Mouse (Mus musculus) thymus, adult 2 months (tissue): Measurements from ENCODE around the gene Dcun1d1. TPM values are rescaled to one million over a fixed set of nuclear protein-coding genes. Genes with fewer than 3 reads are reported as not detected.

ENCODE experiments used
- DNase-seq: peaks from one replicate; pipeline ENCODE4 v3.0.0; 2021
- H3K27ac ChIP-seq: fragments of 200-500 bp; 2 replicates; pipeline ENCODE4 v1.5.1; 2012; ENCODE audit warnings: low read length, control low read depth; ENCODE audit not compliant: control insufficient read depth, insufficient read depth
- H3K27me3 ChIP-seq: fragments of 200-500 bp; 2 replicates; pipeline ENCODE4 v1.6.1; 2012; ENCODE audit warnings: mild to moderate bottlenecking, low read length, moderate library complexity, mixed read lengths; ENCODE audit not compliant: control insufficient read depth, insufficient read depth
- H3K36me3 ChIP-seq: fragments of 200-500 bp; 2 replicates; pipeline ENCODE4 v1.6.1; 2012; ENCODE audit warnings: mild to moderate bottlenecking, low read length, moderate library complexity; ENCODE audit not compliant: control insufficient read depth, insufficient read depth
- H3K4me1 ChIP-seq: fragments of 200-500 bp; replicated peaks from 2 replicates; pipeline ENCODE4 v1.6.1; 2012; ENCODE audit warnings: low read length; ENCODE audit not compliant: control insufficient read depth, insufficient read depth
- H3K4me3 ChIP-seq: fragments of 200-500 bp; 2 replicates; pipeline ENCODE4 v1.5.1; 2012; ENCODE audit warnings: mild to moderate bottlenecking, low read length, control low read depth, moderate library complexity; ENCODE audit not compliant: control insufficient read depth, insufficient read depth
- CTCF ChIP-seq: fragments of 200-500 bp; IDR thresholded peaks from 2 replicates; pipeline ENCODE4 v1.5.1; 2012; ENCODE audit warnings: mild to moderate bottlenecking, control low read depth, low read length, moderate library complexity, borderline replicate concordance; ENCODE audit not compliant: control insufficient read depth, poor library complexity, insufficient read depth; ENCODE audit errors: extremely low read depth
- POLR2A ChIP-seq: fragments of 200-500 bp; IDR thresholded peaks from 2 replicates; pipeline ENCODE4 v1.6.1; 2012; ENCODE audit warnings: mild to moderate bottlenecking, low read length, control low read depth, moderate library complexity; ENCODE audit not compliant: control insufficient read depth, poor library complexity, insufficient read depth; ENCODE audit errors: extremely low read depth
- WGBS: fragments of 180-500 bp; shearing (Covaris S2); methylation state at CpG from one replicate; pipeline ENCODE4 v1.1.7; 2018; 5-methylcytosine and 5-hydroxymethylcytosine counted together
- polyA plus RNA-seq: library from polyadenylated mRNA; depleted of rRNA; stranded (reverse); fragments of >200 nt; gene quantifications from 2 replicates; pipeline ENCODE4 v1.2.3, GENCODE M21; 2012

Dcun1d1 gene
- polyA plus RNA-seq, 1 experiment = 6.2 TPM

- Histone ChIP-seq H3K4me3 (no peak overlapping the region), H3K36me3 (no peaks in the 10 kb centered on the region)
- 27% methylated on average over 2 of the region's 2 CpGs for WGBS
Measured at GRCm38 (mm10) chr3:35966493-35966892, 29.2 kb upstream of the Dcun1d1 start.

DNA sequence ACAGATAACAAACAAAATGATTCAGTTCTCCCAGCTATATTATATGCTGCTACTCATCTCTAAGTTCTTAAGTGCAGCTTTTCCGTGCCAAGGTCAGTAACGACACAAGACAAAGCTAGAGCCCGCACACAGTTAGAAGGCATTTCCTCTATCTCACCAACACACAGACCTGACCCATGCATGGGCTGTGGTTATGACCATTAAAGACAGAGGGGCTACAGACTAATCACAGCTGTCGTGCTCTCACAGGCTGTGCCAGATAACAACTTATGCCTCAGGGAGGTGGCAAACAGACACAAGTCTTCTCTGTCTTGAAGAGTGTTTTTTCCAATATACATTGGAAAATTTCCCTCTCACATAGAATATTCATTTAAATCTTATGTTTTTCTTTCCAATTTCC is 27.7 kb upstream of the Dcun1d1 start:
- no peaks in the 10 kb centered on the region for H3K4me1 ChIP-seq
- no peak overlapping the region for H3K4me3 ChIP-seq
- TF ChIP-seq POLR2A = no peak
- no peak for TF ChIP-seq CTCF
- H3K36me3 ChIP-seq = no peaks in the 10 kb centered on the region
- no peak overlapping the region for H3K27ac ChIP-seq
- DNase-seq = no peak
- WGBS = 34% methylated on average over 4 of the region's 4 CpGs
- no peaks in the 10 kb centered on the region for H3K27me3 ChIP-seq

More at GRCm38 (mm10) chr3:35966493-35966892, 29.2 kb upstream of the Dcun1d1 start:
- no peak for TF ChIP-seq CTCF
- TF ChIP-seq POLR2A = no peak
- Histone ChIP-seq H3K4me1 (no peaks in the 10 kb centered on the region), H3K27me3 (no peaks in the 10 kb centered on the region), H3K27ac (no peak overlapping the region)
- no peak for DNase-seq

DNA sequence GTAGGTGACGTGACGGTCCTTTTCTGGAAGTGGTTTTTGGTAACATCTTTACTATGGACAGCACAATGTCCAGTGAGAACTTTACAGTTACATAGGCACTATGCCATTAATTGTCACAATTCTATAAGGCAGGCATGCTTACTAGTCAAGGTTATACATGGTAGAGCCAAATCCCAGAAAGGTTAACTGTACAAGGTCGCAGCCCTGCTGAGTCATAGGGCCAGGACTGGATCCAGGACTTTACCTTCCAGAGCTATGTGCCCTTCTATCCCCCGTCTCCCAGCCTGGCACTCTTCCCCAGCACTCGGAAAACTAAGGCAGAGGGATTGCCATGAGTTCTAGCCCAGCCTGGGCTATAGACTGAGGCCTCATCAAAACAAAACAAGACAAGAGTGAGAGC is 26.7 kb upstream of the Dcun1d1 start:
- Histone ChIP-seq H3K4me3 (no peak overlapping the region), H3K27ac (no peak overlapping the region), H3K36me3 (no peaks in the 10 kb centered on the region), H3K27me3 (no peaks in the 10 kb centered on the region), H3K4me1 (no peaks in the 10 kb centered on the region)
- no peak for DNase-seq
- WGBS = 95% methylated on average over 5 of the region's 5 CpGs
- TF ChIP-seq CTCF = no peak
- TF ChIP-seq POLR2A = no peak

- TF ChIP-seq CTCF (no peak), POLR2A (no peak)
Measured at GRCm38 (mm10) chr3:35963401-35963800, 26.2 kb upstream of the Dcun1d1 start.

GRCm38 (mm10) chr3:35962967-35963366 is 25.7 kb upstream of the Dcun1d1 start:
- TF ChIP-seq CTCF = no peak
- no peak for TF ChIP-seq POLR2A
- Histone ChIP-seq H3K27me3 (no peaks in the 10 kb centered on the region), H3K36me3 (no peaks in the 10 kb centered on the region), H3K4me3 (no peak overlapping the region), H3K27ac (no peak overlapping the region), H3K4me1 (no peaks in the 10 kb centered on the region)
- no peak for DNase-seq
- WGBS = 94% methylated on average over 5 of the region's 5 CpGs

More at GRCm38 (mm10) chr3:35963401-35963800, 26.2 kb upstream of the Dcun1d1 start:
- H3K4me3 ChIP-seq = no peak overlapping the region
- no peak overlapping the region for H3K27ac ChIP-seq
- DNase-seq = no peak
- no peaks in the 10 kb centered on the region for H3K4me1 ChIP-seq
- no peaks in the 10 kb centered on the region for H3K36me3 ChIP-seq
- WGBS = 95% methylated on average over 4 of the region's 4 CpGs
- H3K27me3 ChIP-seq = no peaks in the 10 kb centered on the region

DNA sequence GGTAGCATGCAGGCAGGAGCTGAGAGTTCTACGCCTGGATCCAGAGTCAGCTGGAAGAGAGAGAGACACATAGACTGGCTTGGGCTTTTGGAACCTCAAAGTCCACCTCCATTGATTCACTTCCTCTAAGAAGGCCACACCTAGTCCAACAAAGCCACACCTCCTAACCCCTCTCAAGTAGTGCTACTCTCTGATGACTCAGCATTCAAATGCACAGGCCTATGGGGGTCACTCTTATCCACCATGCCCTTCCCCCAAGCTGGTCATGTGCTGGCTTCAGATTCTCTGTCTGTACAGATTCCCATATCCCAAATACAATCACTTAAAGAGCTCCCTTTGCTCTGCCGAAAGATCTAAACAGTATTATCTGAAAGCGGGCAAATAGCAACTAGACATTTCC is 20.0 kb upstream of the Dcun1d1 start:
- Histone ChIP-seq H3K36me3 (no peaks in the 10 kb centered on the region), H3K4me3 (no peak overlapping the region), H3K4me1 (no peaks in the 10 kb centered on the region), H3K27me3 (no peaks in the 10 kb centered on the region), H3K27ac (no peak overlapping the region)
- DNase-seq = no peak
- TF ChIP-seq POLR2A (no peak), CTCF (no peak)
- 97% methylated on average over 3 of the region's 3 CpGs for WGBS
